Mouse (Mus musculus): ENCODE data around the gene Btbd3. TPM values are rescaled to one million over a fixed set of nuclear protein-coding genes. Genes with fewer than 3 reads are reported as not detected.
"Not testable (repeated sequence)": the region's sequence is repeated elsewhere in the genome, so short reads cannot be mapped to it uniquely, and the experiment has no call there.

Btbd3 gene
- polyA plus RNA-seq, 1 experiment = 11.4 TPM

DNA sequence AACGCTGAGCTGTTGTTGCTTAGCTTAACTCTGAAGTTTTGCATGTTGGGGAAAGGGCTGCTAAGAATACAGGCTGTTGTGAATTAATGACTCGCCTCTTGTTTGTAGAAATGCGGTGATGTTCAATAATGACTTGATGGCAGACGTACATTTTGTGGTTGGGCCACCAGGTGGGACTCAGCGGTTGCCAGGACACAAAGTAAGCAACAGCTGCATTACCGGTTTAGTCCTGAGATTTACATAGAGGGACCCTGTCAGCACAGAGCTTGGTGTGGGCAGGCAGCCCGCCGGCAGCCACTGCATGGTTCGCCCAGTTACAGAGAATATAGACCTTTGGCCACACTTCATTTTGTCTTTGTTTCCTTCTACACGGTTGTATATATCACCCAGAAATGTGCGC lies 23.3 kb downstream of the Btbd3 start:
- DNase-seq (ENCODE audit: low read depth) = no peak

DNA sequence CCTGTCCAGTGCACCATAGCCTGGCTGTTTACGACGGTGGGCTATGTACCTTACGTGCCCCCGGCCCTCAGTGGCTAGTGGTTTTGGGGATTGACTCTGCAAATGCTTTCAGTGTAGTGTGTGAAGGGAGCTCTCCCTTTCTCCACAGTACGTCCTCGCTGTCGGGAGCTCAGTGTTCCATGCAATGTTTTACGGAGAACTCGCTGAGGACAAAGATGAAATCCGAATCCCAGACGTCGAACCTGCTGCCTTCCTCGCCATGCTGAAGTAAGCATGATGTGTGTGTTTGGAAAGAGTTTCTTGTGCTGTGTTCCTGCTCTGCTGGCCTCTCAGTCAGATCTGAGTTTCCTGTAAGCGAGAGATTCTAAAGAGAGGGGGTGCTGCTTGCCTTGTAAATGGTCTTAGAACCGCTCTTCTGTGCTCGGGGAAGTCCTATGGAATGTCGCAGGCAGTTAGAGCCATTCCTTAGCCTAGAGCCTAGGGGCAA lies 23.9 kb downstream of the Btbd3 start:
- DNase-seq (ENCODE audit: low read depth) = no peak

DNA sequence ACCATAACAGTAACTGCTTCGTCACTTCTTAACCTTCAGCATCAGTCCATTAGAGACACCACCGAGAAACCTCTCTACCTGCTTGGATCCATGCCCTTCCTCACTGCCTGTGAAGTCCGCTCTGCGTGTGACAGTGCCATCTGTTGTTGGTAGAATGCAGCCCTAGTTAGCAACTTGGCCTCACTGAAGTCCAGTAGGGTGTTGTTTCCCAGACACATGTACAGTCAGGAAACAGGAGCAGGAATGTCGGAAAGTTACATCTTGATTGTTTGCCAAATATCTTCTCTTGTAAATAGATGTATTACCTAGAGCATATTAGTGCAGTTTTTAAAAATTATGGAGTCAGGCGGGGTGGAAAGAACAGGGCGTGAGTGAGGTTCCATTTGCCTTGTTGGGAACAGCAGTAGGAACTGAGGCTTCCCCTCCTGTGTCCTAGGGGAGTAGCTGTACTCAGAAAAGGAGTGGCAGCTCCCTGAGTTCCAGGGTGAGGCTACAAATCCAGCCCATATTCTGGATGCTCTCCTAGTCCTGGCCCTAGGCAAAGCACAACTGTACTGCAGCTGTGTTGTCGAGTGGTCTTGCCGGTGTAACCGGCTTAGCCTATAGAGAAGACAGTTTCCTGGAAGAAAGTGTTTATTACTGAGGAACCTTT lies 25.3 kb downstream of the Btbd3 start:
- no peak for DNase-seq (ENCODE audit: low read depth)

DNA sequence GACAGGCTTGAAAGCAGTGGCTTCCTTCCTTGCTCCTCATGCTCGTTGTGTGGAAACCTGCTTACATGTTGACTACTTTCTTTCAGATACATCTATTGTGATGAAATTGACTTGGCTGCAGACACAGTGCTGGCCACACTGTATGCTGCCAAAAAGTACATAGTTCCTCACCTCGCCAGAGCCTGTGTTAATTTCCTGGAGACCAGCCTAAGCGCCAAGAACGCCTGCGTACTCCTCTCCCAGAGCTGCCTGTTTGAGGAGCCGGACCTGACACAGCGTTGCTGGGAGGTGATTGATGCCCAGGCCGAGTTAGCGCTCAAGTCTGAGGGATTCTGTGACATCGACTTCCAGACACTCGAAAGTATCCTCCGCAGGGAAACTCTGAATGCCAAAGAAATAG lies 27.0 kb downstream of the Btbd3 start:
- peak; percentile 90 for DNase-seq (ENCODE audit: low read depth)

DNA sequence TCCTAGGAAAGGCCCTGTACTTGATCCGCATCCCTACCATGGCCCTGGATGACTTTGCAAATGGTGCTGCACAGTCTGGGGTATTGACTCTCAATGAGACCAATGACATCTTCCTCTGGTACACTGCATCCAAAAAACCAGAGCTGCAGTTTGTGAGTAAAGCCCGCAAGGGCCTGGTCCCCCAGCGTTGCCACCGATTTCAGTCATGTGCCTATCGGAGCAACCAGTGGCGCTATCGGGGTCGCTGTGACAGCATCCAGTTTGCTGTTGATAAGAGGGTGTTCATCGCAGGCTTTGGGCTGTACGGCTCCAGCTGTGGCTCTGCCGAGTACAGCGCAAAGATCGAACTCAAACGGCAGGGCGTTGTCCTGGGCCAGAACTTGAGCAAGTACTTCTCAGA lies 27.5 kb downstream of the Btbd3 start:
- no peak for DNase-seq (ENCODE audit: low read depth)

DNA sequence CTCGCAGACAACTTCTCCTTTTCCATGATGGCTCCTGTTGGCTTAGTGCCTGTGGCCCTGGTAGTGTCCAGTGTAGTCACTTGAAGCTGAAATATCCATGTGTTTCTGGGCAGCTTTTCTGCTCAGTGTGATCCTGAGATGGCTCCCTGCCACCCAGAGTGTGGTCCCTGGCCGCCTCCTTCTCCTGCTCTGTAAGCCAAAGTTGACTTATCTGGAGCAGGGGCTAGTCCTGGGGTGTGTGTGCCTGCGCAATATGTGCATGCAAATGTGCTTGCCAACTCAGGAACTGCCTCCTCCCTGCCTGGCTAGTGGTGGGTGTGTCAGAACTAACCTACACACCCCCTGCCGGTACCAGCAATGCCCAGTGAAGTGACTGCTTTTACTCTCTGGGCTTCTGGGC lies 29.4 kb downstream of the Btbd3 start:
- no peak for DNase-seq (ENCODE audit: low read depth)

DNA sequence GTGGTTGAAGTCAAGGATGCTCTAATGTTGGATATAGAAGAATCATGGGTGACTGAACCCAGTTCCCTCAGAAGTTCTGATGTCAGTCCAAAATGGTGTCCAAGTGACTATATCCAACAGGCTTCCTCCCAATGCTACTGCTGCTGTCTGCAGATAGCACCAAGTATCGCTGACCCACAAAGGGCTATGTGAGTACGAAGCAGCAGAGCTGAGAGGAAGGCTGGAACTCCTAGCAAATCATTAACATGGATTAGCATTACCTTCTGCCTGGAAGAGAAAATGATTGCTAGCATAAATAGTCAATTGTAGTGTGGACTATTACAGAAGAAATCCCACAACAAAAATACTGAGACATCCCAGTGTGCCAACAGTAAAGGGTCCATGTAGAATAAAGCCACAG lies 33.8 kb downstream of the Btbd3 start:
- DNase-seq (ENCODE audit: low read depth) = no peak

DNA sequence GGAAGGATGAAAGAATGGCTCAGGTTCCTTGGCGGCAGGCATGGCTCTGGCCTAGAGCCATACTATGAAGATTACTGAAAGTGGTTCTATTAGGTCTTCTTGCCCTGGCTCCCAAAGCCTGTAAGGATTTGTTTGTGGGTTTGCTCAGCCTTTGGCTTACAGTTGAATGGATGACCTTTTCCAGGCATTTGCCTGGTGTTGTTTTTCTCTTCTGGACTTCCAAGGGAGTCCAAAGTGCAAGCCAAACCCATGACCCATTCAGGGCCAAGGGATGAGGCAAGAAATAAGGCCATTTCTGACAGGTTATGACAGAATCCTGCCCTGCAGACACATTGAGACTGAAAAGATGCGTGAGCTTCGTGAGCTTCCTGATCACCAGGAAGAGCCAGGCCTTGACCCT lies 37.9 kb downstream of the Btbd3 start:
- peak; percentile 98 for DNase-seq (ENCODE audit: low read depth)

DNA sequence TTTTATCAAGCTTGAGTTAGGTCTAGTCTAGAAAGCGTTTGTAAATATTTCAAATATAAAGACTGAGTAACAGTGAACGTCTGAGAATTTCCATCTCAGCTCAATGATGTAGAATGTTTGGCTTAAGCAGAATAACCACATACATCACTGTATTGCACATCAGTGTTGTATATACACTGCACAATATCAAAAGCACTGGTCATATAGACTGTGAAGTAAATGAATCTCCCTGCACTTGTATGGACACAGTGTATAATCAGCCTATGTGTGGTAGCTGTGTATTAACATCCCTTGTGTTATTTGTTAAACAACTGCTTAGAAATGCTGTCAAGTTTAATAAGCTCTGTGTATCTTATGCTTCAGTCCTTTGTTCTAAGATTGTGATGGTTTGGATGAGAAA lies 49.9 kb downstream of the Btbd3 start:
- no peak for DNase-seq (ENCODE audit: low read depth)

DNA sequence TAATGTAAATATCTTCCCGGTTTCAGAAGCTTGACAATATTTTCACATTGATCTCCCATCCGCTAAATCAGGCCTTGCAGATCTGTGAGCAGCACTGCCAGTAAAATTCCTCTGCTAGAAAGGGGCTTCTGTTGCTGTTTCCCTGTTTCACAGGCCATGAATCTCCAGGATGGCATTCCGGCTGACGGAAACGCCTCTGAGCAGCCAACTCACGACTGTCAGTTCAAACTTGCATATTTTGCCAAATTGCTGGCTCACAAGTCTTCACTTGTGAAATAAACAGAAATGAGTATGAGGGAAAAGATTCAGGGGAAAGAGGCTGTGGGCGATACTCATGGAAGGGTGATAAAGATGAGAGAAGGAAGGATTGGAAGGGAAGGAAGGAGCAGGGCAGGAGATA lies 59.3 kb downstream of the Btbd3 start:
- no peak for DNase-seq (ENCODE audit: low read depth)

DNA sequence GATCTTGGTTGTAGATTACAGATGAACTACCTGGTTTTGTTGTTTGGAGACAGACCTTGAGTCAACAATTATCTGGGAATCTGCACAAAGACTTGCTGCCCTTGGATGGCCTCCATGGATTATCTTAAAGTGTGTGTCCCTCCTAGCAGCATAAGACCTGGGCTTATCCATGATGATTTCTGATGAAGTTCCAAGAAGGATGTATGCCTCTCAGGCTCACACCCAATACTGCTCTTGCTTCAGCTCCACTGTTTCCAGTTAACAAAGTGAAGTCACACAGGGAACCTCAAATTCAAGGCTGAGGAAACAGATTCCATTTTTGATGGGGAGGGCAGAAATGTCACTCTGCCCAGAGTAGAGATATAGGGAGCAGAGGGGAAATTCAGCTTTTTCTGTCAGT lies 64.0 kb downstream of the Btbd3 start:
- DNase-seq (ENCODE audit: low read depth) = peak; percentile 58

DNA sequence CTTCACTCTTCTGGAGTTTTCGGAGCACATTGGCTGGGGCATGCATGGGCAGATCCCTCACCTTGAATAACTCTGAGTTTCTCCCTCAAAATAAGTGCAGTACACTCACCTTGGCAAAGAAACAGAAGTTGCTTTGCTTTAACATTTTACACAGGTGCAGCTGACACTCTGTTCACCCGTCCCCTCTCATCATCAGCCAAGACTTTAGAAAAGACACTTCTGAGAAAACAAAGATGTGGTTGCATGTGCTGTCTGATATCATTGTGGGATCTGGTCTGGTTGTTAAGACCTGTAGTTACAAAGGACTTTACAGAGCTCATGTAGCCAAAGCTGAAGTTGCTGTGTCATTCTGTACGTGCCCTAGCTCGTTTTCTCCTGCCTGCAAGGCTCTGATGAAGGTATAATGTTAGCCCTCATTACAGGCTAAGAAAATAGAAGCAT lies 64.7 kb downstream of the Btbd3 start:
- peak; percentile 94 for DNase-seq (ENCODE audit: low read depth)

DNA sequence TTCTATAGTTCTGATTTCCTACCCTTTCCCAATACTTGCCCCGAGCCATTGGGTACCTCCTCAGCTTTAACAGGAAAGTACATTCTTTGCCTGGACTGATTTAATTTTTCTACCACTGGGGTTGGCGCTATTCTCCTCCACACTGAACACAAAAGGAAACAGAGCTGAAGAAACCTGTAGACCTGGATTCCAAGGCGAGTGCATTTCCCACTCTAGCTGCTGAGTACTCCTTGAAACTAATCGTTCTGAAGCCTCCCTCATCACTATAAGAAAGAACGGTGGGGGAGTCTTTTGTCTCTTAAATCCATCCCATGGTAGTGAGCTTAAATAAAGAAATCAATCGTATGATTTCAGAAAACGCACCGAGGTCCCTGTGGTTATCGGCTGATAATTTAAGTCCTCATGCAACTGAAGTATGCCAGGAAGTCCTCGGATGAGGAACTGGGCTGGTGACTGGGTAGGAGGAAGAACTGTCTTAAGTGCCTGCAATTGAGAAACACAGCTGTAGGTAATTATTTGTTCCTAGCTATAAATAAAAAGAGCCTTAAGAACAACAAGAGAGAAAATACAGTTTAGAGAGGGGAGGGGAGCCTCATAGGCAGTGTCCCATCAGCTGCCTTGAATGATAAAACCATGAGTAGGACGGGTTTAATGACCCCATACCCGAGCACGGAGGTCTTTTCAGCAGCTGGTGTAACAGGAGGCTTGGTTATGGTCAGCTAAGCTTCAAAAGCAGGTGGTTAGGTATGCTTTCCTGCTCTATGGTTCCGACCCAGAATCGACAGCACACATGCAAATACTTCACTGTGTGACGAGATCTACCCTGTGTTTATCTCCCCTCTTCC lies 66.1 kb downstream of the Btbd3 start:
- DNase-seq (ENCODE audit: low read depth) = no peak

DNA sequence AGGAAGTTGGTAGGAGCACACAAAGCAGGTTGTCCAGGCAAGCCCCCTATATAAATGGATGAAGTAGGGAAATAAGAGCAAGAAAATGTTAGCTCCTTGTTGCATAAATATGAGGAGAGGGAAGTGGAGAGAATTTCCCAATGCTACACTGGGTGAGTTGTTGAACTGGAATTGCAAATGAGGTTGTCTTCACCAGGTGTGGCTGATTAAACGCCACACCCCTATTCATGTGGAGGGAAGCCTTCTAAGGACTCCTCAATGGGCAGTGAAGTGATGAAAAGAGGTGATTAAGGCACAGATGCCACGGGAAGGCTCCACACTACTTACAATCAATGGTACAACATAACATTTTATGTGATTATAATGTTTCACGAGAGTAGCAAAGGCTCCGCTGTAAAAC lies 70.0 kb downstream of the Btbd3 start:
- no peak for DNase-seq (ENCODE audit: low read depth)

DNA sequence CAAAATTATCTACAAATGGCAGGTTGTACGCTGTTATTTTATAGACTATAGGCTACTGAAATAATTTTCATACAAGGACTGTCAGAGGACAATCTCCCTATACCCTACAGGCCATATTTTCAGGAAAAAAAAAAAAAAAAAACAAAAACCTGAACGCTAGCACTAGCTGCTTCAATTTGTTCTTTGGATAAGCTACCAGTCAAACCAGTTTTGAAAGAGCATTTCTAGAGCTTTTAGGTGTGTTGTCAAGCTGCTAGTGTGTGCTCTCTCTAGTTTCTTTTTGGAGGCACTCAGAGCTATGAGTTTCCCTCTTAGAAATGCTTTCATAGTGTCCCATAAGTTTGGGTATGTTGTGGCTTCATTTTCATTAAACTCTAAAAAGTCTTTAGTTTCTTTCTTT lies 77.8 kb downstream of the Btbd3 start:
- not testable (repeated sequence) for DNase-seq (ENCODE audit: low read depth)

DNA sequence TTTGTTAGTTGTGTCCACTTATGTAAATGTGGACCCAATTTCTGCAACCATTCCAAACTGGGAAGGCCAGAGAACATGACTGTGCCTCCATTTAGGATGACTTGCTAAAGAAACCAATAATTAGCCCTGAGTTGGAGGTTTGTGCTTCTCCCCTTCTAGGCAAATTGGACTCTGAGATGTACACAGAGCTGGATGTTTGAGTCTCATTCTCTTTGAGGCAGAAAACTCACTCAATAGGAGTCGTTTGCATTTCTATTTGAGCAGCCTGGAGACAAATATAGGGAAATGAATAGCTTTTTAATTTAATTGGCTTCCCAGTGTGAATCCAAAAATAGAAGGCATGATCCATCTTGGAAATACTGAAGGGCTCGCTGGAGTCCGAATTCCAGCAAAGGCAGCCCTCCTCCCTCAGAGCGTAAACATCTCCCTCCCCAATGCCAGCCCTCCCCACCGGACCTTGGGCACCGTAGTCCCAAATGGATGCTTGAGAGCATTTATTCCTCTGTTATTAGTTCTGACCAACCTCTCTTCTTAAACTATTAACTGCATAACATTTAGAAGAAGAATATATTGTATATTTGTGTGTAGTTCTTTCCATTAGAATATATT lies 81.6 kb downstream of the Btbd3 start:
- no peak for DNase-seq (ENCODE audit: low read depth)

DNA sequence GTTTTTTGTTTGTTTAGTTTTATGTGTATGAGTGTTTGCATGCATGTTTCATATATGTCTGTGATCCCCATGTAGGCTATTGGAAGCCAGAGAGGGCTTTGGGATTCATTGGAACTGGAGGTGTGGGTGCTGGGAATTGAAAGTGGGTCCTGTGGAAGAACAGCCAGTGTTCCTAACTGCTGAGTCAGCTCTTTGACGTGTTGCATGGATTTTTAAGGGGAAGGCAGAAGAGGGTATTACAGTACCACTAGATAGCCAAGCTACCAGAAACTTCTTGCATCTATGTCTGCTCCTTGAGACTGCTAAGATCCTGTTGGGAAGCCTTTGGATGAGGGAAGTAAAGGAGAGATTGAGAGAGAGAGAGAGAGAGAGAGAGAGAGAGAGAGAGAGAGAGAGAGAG lies 82.2 kb downstream of the Btbd3 start:
- no peak for DNase-seq (ENCODE audit: low read depth)

DNA sequence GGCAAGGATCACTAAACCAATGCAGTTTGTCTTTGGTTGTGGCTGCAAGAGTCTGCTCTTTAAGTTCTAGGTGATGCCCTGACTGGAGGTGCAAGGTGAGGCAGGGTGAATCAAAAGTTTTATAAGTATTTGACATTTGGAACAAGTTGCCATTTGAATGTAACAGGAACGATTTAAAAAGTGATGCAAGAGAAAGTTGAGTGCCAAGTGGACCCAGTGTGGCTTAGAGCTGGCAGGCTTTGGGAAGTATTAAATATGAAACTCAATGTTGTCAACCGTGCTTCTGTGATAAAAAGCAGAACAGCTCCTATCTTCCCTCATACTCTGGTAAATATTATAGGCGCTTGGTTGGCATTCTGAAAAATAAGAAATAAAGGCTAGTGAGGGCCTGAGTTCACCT lies 99.0 kb downstream of the Btbd3 start:
- DNase-seq (ENCODE audit: low read depth) = peak; percentile 33

DNA sequence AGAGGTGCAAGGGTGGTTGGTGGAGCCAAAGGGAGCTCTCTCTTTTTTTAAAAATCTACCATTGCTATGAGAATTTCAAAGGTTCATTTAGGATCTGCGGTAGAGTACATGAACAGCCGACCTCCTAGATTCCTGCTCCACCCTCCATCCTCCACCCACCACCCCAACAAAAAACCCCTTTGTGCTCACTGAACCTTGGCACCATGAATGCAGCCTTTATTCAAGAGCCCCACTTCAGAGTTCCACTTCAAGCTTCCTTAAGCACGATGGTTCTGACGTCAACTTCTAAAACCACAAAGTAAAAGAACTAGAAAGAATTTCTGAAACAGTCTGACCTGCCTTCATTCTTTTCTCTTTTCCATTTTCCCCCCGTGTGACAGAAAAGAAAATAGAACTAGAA lies 106.1 kb downstream of the Btbd3 start:
- DNase-seq (ENCODE audit: low read depth) = no peak

DNA sequence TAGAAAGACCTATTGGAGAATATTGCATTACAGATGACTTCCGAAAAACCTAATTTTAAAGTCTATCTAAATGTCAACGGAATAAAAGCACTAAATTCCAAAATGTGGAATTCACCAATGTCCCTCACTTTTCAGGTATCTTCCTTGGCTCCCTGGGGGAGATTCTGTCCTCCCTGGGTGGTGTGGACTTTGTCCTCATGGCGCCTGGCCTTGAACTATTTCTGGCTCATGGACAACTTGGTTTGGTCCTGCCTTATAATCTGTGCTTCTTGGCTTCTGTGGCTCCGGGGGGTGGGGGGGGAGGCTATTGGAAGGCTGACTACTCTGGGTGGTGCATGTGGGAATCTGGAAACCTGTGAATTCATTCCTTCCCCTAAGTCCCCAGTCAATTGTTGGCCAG lies 109.0 kb downstream of the Btbd3 start:
- no peak for DNase-seq (ENCODE audit: low read depth)

DNA sequence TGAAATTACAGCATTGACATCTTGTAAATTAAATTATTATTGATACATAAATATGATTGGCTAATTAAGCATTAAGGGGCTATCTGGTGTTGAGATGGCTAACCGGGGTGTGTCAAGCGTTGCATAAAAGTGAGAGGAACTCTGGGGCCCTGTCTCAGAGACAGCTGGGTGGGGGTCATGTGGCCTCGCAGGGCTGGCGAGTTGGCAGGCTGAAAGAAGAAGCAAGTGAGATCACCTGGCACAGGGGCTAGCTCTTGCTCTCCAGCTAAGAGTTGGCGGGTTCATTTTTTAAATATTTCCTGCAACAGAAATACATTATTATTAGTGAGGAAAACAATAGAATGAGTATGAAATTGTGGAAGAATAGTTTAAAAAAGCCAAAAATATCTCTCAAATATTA lies 118.2 kb downstream of the Btbd3 start:
- DNase-seq (ENCODE audit: low read depth) = no peak

DNA sequence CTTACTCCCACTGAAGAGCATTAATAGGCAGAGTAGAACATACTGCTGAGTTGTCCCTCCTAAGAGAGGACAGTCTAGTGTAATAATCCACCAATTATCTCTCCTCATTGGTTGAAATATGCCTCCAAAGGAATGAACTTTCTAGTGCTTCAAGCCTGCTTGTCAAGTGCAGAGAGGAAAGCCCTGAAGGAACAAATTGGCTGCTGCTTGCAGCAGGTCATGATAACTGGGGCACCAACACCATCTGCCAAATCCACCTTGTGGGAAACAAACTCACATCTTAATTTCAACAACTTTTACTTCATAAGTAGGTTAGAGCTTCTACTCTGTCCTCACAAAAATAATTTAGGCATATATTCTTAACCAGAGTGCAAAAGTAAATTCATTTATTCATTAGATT lies 122.5 kb downstream of the Btbd3 start:
- DNase-seq (ENCODE audit: low read depth) = no peak

DNA sequence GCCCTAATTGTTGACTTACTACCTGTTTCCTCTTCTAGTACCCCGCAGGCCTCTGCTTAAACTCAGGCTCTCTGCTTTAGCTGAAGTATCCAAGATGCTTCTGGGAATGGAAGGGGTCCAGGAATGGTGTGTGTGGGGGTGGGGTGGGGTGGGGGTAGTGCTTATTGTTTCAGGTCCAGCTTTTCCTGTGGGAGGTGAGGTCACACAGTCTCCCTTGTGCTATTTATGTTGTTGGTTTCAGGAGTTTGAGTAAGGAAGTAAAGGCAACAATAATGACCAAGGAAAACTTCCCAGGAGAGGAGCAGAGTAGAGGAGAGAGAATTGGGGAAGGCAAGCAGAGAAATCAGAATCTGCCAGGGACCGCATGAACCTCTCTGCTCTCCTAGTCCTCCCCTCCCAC lies 128.4 kb downstream of the Btbd3 start:
- DNase-seq (ENCODE audit: low read depth) = no peak
